Mouse (Mus musculus) lung, postnatal 0 days (tissue): ENCODE data around the gene Hspa1l.

Source experiments
- CTCF ChIP-seq: IDR thresholded peaks from 2 replicates; pipeline ENCODE4 v1.5.1; 2016; ENCODE audit warnings: antibody characterized with exemption, mild to moderate bottlenecking
- EP300 ChIP-seq: IDR thresholded peaks from 2 replicates; pipeline ENCODE4 v1.6.1; 2016; ENCODE audit warnings: antibody characterized with exemption, mild to moderate bottlenecking, control low read depth

GRCm38 (mm10) chr17:35021163-35021808 is 48.8 kb downstream of the Hspa1l start:
- TF ChIP-seq CTCF (peak; percentile 99), EP300 (no peak)
